Mouse (Mus musculus): ENCODE measurements around the gene Zbtb16.

DNA sequence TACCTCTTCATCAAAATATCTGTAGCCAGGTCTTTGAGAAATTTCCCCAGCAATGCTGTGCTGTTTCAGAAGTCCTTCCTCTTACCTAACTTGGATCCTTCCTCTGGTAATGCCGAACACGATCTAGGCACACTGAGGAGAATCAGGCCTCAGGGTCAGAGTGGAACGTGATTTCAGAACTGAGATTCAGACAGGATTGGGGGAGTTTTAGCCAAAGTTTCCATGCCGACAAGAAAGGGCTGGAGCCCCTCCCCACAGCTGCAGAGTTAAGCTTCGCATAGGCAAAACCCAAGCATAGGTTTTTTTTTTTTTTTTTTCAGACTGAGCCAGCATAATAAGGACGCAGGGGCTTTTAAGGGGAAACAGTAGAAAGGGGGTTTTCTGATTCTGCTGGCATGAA, 12.2 kb downstream of the Zbtb16 start:
- TF ChIP-seq E2F4 (IDR thresholded peaks at IDR 0.05; ENCODE audit: insufficient read depth), result no peak
- no peak for TF ChIP-seq MAX (IDR thresholded peaks at IDR 0.05; ENCODE audit: low read depth)
- TF ChIP-seq POLR2A (IDR thresholded peaks at IDR 0.05; ENCODE audit: insufficient read length, low read depth), result no peak
- no peak for TF ChIP-seq CEBPB (IDR thresholded peaks at IDR 0.05; ENCODE audit: insufficient read depth, poor library complexity, severe bottlenecking)
- no peak for TF ChIP-seq MYOD1 (IDR thresholded peaks at IDR 0.05; ENCODE audit: control insufficient read depth in 1 of 3, insufficient read length in 2 of 3, low read depth in 2 of 3)
- TF ChIP-seq USF1 (IDR thresholded peaks at IDR 0.05; ENCODE audit: low read depth), result no peak
- TF ChIP-seq SRF (IDR thresholded peaks at IDR 0.05; ENCODE audit: control insufficient read depth, insufficient read length, low read depth), result no peak
- no peak for TF ChIP-seq POLR2AphosphoS2 (IDR thresholded peaks at IDR 0.05; ENCODE audit: insufficient read length, low read depth)
- TF ChIP-seq MYOG (IDR thresholded peaks at IDR 0.05; ENCODE audit: control insufficient read depth in 1 of 3, insufficient read depth in 1 of 3, insufficient read length in 2 of 3, low read depth in 2 of 3), result no peak
- no peak for TF ChIP-seq TCF3 (IDR thresholded peaks at IDR 0.05; ENCODE audit: insufficient read length, low read depth)
- TF ChIP-seq TCF12 (IDR thresholded peaks at IDR 0.05; ENCODE audit: insufficient read depth, poor library complexity, severe bottlenecking), result no peak
- TF ChIP-seq REST (IDR thresholded peaks at IDR 0.05; ENCODE audit: insufficient read depth, insufficient read length), result no peak
